Mouse (Mus musculus): ENCODE measurements around the gene Trim8. TPM values are rescaled to one million over a fixed set of nuclear protein-coding genes. Genes with fewer than 3 reads are reported as not detected.

Gene Trim8
- total RNA-seq (2014; fragmentation: Nextera tagmentation) (10.9 and 13.9 TPM in 2 replicates), total RNA-seq (2017) (12.2 and 13.6 TPM in 2 replicates)

GRCm38 (mm10) chr19:46501401-46502068, at the start of gene Trim8:
TSS of gene Trim8 (plus strand) at chr19:46501702.
- peak; percentile 1 for ATAC-seq (replicated peaks; ENCODE audit: poor library complexity, severe bottlenecking)

GRCm38 (mm10) chr19:46452052-46452827, 49.3 kb upstream of the Trim8 start:
- peak; percentile 65 for ATAC-seq (replicated peaks; ENCODE audit: poor library complexity, severe bottlenecking)

GRCm38 (mm10) chr19:46452916-46453315, 48.6 kb upstream of the Trim8 start:
- no peak for ATAC-seq (replicated peaks; ENCODE audit: poor library complexity, severe bottlenecking)

- no peak for ATAC-seq (replicated peaks; ENCODE audit: poor library complexity, severe bottlenecking)
Measured at GRCm38 (mm10) chr19:46454126-46454880, 47.2 kb upstream of the Trim8 start.

GRCm38 (mm10) chr19:46455032-46455431, 46.5 kb upstream of the Trim8 start:
- peak; percentile 49 for ATAC-seq (replicated peaks; ENCODE audit: poor library complexity, severe bottlenecking)

GRCm38 (mm10) chr19:46455556-46455955, 45.9 kb upstream of the Trim8 start:
- ATAC-seq (replicated peaks; ENCODE audit: poor library complexity, severe bottlenecking), result no peak; the same call in 1 of the 2 replicates

GRCm38 (mm10) chr19:46456018-46456735, 45.3 kb upstream of the Trim8 start:
- ATAC-seq (replicated peaks; ENCODE audit: poor library complexity, severe bottlenecking), result no peak

GRCm38 (mm10) chr19:46457798-46458197, 43.7 kb upstream of the Trim8 start:
- ATAC-seq (replicated peaks; ENCODE audit: poor library complexity, severe bottlenecking), result no peak

- ATAC-seq (replicated peaks; ENCODE audit: poor library complexity, severe bottlenecking), result no peak
Measured at GRCm38 (mm10) chr19:46459256-46459655, 42.2 kb upstream of the Trim8 start.

GRCm38 (mm10) chr19:46459889-46460288, 41.6 kb upstream of the Trim8 start:
- no peak for ATAC-seq (replicated peaks; ENCODE audit: poor library complexity, severe bottlenecking)

GRCm38 (mm10) chr19:46462574-46462973, 38.9 kb upstream of the Trim8 start:
- ATAC-seq (replicated peaks; ENCODE audit: poor library complexity, severe bottlenecking), result no peak

GRCm38 (mm10) chr19:46463446-46463845, 38.1 kb upstream of the Trim8 start:
- no peak for ATAC-seq (replicated peaks; ENCODE audit: poor library complexity, severe bottlenecking)

- ATAC-seq (replicated peaks; ENCODE audit: poor library complexity, severe bottlenecking), result no peak
Measured at GRCm38 (mm10) chr19:46466160-46466559, 35.3 kb upstream of the Trim8 start.

GRCm38 (mm10) chr19:46467051-46467503, 34.4 kb upstream of the Trim8 start:
- peak; percentile 94 for ATAC-seq (replicated peaks; ENCODE audit: poor library complexity, severe bottlenecking)

- ATAC-seq (replicated peaks; ENCODE audit: poor library complexity, severe bottlenecking), result no peak
Measured at GRCm38 (mm10) chr19:46470364-46471240, 30.9 kb upstream of the Trim8 start.

GRCm38 (mm10) chr19:46471324-46472093, 30.0 kb upstream of the Trim8 start:
- ATAC-seq (replicated peaks; ENCODE audit: poor library complexity, severe bottlenecking), result no peak

GRCm38 (mm10) chr19:46477432-46477845, 24.1 kb upstream of the Trim8 start:
- ATAC-seq (replicated peaks; ENCODE audit: poor library complexity, severe bottlenecking), result no peak

- no peak for ATAC-seq (replicated peaks; ENCODE audit: poor library complexity, severe bottlenecking)
Measured at GRCm38 (mm10) chr19:46478242-46478641, 23.3 kb upstream of the Trim8 start.
